In the genomic region with DNA sequence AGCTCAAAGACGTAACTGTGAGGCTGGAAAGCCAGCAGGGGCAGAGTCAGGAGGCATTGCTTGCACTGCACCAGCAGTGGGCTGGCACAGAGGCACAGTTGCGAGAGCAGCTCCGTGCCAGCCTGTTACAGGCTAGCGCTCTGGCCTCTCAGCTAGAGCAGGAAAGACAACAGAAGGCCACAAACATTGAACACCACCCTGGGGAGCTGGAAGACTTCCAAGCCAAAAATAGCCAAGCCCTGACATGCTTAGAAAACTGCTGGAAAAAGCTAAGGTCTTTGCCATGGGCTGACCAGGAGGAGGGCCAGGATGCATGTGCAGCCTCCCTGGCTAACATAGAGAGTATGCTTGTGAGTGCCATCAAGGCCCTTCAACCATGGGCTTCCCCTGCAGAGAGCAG, we compare ENCODE assay signal across 9 mouse cellular contexts. TPM values are rescaled to one million over a fixed set of nuclear protein-coding genes. Genes with fewer than 3 reads are reported as not detected.
A peak's percentile ranks its signal among the peaks of the same experiment; 100 is the strongest.
DNase-seq lines count a peak whose midpoint lies in the region; ATAC-seq lines count a peak whose summit lies in the region.
"Had no signal": no experiment of that assay in that cellular context is flagged by ENCODE, and none has a peak within 500 bp of the region (broad histone marks: within the 10 kb centered on the region; RNA-seq: fewer than 3 reads in every experiment).

No protein-coding gene starts in this region.

- peak; percentile 79 for DNase-seq in adrenal gland, postnatal 36 days
- peak; percentile 52 for DNase-seq in gastrocnemius, adult 18-20 months (ENCODE audit: low spot score)
- peak; percentile 29 to 33 for DNase-seq in kidney, adult 8-10 months
- DNase-seq in lung, postnatal 10 days = peak; percentile 75
- DNase-seq in urinary bladder, postnatal 25 days (ENCODE audit: low spot score) = no peak

- no peaks in the 10 kb centered on the region for H3K27me3 ChIP-seq in megakaryocyte, embryonic 14.5 days (replicated peaks)

- peak overlapping the region; percentile 74 for H3K4me3 ChIP-seq in megakaryocyte, embryonic 14.5 days (replicated peaks)

- peaks cover 98% of the 10 kb centered on the region for H3K36me3 ChIP-seq in megakaryocyte, embryonic 14.5 days (replicated peaks; ENCODE audit: low read length)

- no peak for ATAC-seq in megakaryocyte, adult 5-6 weeks (ENCODE audit: poor library complexity, severe bottlenecking)
- no peak for ATAC-seq in activated CD4-positive, CD25-positive, alpha-beta regulatory T cell, adult 4 months

- no peaks in the 10 kb centered on the region for H3K9me3 ChIP-seq in megakaryocyte, embryonic 14.5 days

- peaks cover 83% of the 10 kb centered on the region for H3K4me1 ChIP-seq in megakaryocyte, embryonic 14.5 days

RNA-seq across cellular contexts. Expression of gene Pld6, which starts 28.3 kb away (rescaled TPM):
- polyA plus RNA-seq in megakaryocyte, embryonic 14.5 days (2012; ENCODE audit: insufficient read depth, low replicate concordance) = 0.43 TPM in 1 of 2 replicates, not detected in the other
- not detected in 2 replicates for total RNA-seq in megakaryocyte, adult 5-6 weeks (2015)
- not detected in 2 replicates for total RNA-seq in megakaryocyte, adult 5-6 weeks (2017)
- total RNA-seq in adrenal gland, postnatal 36 days (2021) = 1 to 10 TPM; 1.7 to 2.9 TPM
- not detected for total RNA-seq in gastrocnemius, adult 18-20 months (2021)
- not detected for polyA plus RNA-seq in activated CD4-positive, CD25-positive, alpha-beta regulatory T cell, adult 4 months (2017; shearing (Covaris generic))
- polyA plus RNA-seq: macrophage had no signal

RNA-seq across cellular contexts. Expression of gene Flcn, which starts 50.6 kb away (rescaled TPM):
- 12.2 and 19.0 TPM in 2 replicates for polyA plus RNA-seq in megakaryocyte, embryonic 14.5 days (2012; ENCODE audit: insufficient read depth, low replicate concordance)
- total RNA-seq in megakaryocyte, adult 5-6 weeks (2015) = 11.3 and 11.4 TPM in 2 replicates
- total RNA-seq in megakaryocyte, adult 5-6 weeks (2017) = 19.9 and 25.3 TPM in 2 replicates
- 100 to 1,000 TPM in 1 of 2 experiments, 10 to 100 TPM in 1; 46.9 to 101 TPM for total RNA-seq in adrenal gland, postnatal 36 days (2021)
- 10 to 100 TPM; 40.9 to 53.0 TPM for total RNA-seq in gastrocnemius, adult 18-20 months (2021)
- polyA plus RNA-seq in activated CD4-positive, CD25-positive, alpha-beta regulatory T cell, adult 4 months (2017; shearing (Covaris generic)) = 10 to 100 TPM; 18.2 to 28.7 TPM
